Mouse (Mus musculus) embryonic facial prominence, embryonic 11.5 days (tissue): ENCODE data around the gene Top1. TPM values are rescaled to one million over a fixed set of nuclear protein-coding genes. Genes with fewer than 3 reads are reported as not detected.
"Not testable (repeated sequence)": the region's sequence is repeated elsewhere in the genome, so short reads cannot be mapped to it uniquely, and the experiment has no call there.

ENCODE experiments used
- ATAC-seq: fragments of 200-750 bp; cut with Nextera tagmentation; replicated peaks from 2 replicates; pipeline ENCODE4 v1.8.0; 2017; ENCODE audit warnings: low read depth; ENCODE audit not compliant: insufficient number of reproducible peaks, low FRiP score, low TSS enrichment
- DNase-seq: peaks from one replicate; pipeline ENCODE4 v3.0.0-alpha.2; 2015; ENCODE audit warnings: low spot score
- H3K27ac ChIP-seq: fragments of 300-500 bp; sonication (generic); replicated peaks from 2 replicates; pipeline ENCODE4 v1.5.1; 2014; ENCODE audit warnings: mild to moderate bottlenecking, low read depth, low read length, control low read depth
- H3K27me3 ChIP-seq: fragments of 300-500 bp; sonication (generic); 2 replicates; pipeline ENCODE4 v1.6.1; 2014; ENCODE audit warnings: mild to moderate bottlenecking, low read length, moderate library complexity, mixed read lengths; ENCODE audit not compliant: control insufficient read depth, insufficient read depth
- H3K36me3 ChIP-seq: fragments of 300-500 bp; sonication (generic); replicated peaks from 2 replicates; pipeline ENCODE4 v1.6.1; 2014; ENCODE audit warnings: low read depth, mild to moderate bottlenecking, low read length, moderate library complexity, mixed read lengths; ENCODE audit not compliant: control insufficient read depth, insufficient read depth
- H3K4me1 ChIP-seq: fragments of 300-500 bp; sonication (generic); 2 replicates; pipeline ENCODE4 v1.6.1; 2014; ENCODE audit warnings: low read length, mixed read lengths; ENCODE audit not compliant: control insufficient read depth, insufficient read depth
- H3K4me2 ChIP-seq: fragments of 300-500 bp; sonication (generic); 2 replicates; pipeline ENCODE4 v1.6.1; 2014; ENCODE audit warnings: low read depth, mild to moderate bottlenecking, control low read depth, low read length, moderate library complexity
- H3K4me3 ChIP-seq: fragments of 300-500 bp; sonication (generic); 2 replicates; pipeline ENCODE4 v1.5.1; 2014; ENCODE audit warnings: low read depth, low read length, control low read depth
- H3K9ac ChIP-seq: fragments of 300-500 bp; sonication (generic); replicated peaks from 2 replicates; pipeline ENCODE4 v1.6.1; 2014; ENCODE audit warnings: mild to moderate bottlenecking, control low read depth, low read length
- H3K9me3 ChIP-seq: fragments of 300-500 bp; sonication (generic); replicated peaks from 2 replicates; pipeline ENCODE4 v1.6.1; 2016; ENCODE audit warnings: mild to moderate bottlenecking, low read length, inconsistent platforms, mixed read lengths; ENCODE audit not compliant: control insufficient read depth
- WGBS: fragments of 180-500 bp; shearing (Covaris S2); extraction: QIAGEN DNeasy Blood & Tissue Kit; methylation state at CpG from one replicate; pipeline ENCODE4 v1.1.7; 2014; 5-methylcytosine and 5-hydroxymethylcytosine counted together
- polyA plus RNA-seq: library from polyadenylated mRNA; unstranded; fragments of >200 nt; fragmentation: Nextera tagmentation; extraction: Ambion mirVana; gene quantifications from 2 replicates; pipeline ENCODE4 v1.2.1, GENCODE M21; 2014

Gene Top1
- polyA plus RNA-seq, 1 experiment from 2014 or later: 113 TPM

GRCm38 (mm10) chr2:160657801-160658442, 12.2 kb downstream of the Top1 start:
- no peak for ATAC-seq
- H3K9me3 ChIP-seq: no peaks in the 10 kb centered on the region

DNA sequence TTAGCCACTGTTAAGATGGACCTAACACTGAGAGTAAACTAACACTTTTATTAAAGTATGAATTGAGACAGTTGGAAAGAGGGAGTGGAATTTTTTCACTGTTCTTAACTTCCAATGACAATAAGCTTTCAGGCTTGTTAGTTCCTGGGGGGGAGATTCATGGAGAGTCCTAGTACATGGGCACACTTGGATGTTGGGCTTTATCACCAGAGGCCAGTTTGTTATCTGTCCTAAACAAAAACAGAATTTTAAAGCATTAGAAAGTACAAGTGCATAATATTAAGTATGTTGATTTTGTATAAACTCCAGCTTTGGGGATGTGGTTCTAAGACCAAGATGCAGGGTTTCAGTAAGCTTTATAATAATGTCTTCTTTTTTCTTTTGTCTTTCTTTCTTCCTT, 13.1 kb downstream of the Top1 start:
- Histone ChIP-seq H3K27ac (no peak overlapping the region), H3K4me3 (no peak overlapping the region), H3K4me2 (no peak overlapping the region), H3K36me3 (peaks cover 3% of the 10 kb centered on the region), H3K9me3 (no peaks in the 10 kb centered on the region), H3K9ac (no peak overlapping the region), H3K4me1 (no peaks in the 10 kb centered on the region), H3K27me3 (no peaks in the 10 kb centered on the region)
- ATAC-seq (no peak), DNase-seq (no peak)

More at GRCm38 (mm10) chr2:160657801-160658442, 12.2 kb downstream of the Top1 start:
- Histone ChIP-seq H3K4me3 (no peak overlapping the region), H3K9ac (no peak overlapping the region), H3K36me3 (peaks cover 3% of the 10 kb centered on the region), H3K4me1 (no peaks in the 10 kb centered on the region), H3K27me3 (no peaks in the 10 kb centered on the region), H3K4me2 (no peak overlapping the region), H3K27ac (no peak overlapping the region)
- WGBS: 96% methylated on average over 13 of the region's 13 CpGs
- DNase-seq: no peak

- Histone ChIP-seq H3K9ac (no peak overlapping the region), H3K27me3 (no peaks in the 10 kb centered on the region), H3K4me3 (no peak overlapping the region), H3K4me1 (no peaks in the 10 kb centered on the region), H3K4me2 (no peak overlapping the region), H3K36me3 (peaks cover 3% of the 10 kb centered on the region), H3K9me3 (no peaks in the 10 kb centered on the region), H3K27ac (no peak overlapping the region)
- ATAC-seq: no peak
- DNase-seq: no peak
Observed at GRCm38 (mm10) chr2:160664421-160664820, 18.7 kb downstream of the Top1 start.

DNA sequence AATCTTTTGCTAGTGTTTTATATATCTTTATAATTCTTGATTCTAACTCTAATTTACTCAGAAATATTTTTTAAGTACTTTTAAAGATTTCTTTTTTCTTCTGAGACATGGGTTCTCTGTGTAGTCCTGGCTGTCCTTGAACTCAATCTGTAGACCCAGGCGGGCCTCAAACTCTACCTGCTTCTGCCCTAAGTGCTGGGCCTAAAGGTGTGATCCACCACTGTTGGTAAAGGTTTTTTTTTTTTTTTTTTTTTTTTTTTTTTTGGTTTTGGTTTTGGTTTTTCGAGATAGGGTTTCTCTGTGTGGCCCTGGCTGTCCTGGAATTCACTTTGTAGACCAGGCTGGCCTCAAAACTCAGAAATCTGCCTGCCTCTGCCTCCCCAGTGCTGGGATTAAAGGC, 19.3 kb downstream of the Top1 start:
- WGBS: 89% methylated on average over 2 of the region's 2 CpGs
- not testable (repeated sequence) for H3K9ac ChIP-seq, ATAC-seq, H3K4me1 ChIP-seq, DNase-seq, H3K9me3 ChIP-seq, H3K4me3 ChIP-seq, H3K36me3 ChIP-seq, H3K27me3 ChIP-seq, H3K4me2 ChIP-seq, H3K27ac ChIP-seq

- H3K4me1 ChIP-seq: no peaks in the 10 kb centered on the region
- 85% methylated on average over 4 of the region's 4 CpGs for WGBS
- ATAC-seq (no peak), DNase-seq (no peak)
- no peak overlapping the region for H3K27ac ChIP-seq
- H3K9me3 ChIP-seq: no peaks in the 10 kb centered on the region
- H3K27me3 ChIP-seq: no peaks in the 10 kb centered on the region
- H3K9ac ChIP-seq: no peak overlapping the region
- no peak overlapping the region for H3K4me3 ChIP-seq
- H3K4me2 ChIP-seq: no peak overlapping the region
- H3K36me3 ChIP-seq: no peaks in the 10 kb centered on the region
Observed at GRCm38 (mm10) chr2:160667259-160667658, 21.6 kb downstream of the Top1 start.

DNA sequence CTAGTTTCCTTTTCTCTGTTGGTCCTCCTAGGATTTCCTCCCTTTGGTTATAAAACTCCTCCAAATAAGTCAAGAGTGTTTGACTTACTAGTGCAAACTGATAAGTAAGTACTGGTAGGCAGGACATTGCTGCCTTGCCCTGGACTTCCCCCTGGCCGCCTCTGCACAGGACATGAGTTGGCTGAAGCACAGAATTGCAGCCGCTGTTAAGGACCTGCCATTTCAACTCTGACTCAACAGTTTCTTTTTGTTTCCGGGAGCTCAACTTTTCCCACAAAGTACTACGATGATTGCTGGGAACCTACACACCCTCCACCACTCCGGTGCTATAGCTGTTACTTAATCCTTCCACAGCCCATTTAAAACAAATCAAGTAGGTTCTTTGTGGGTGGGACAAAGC, 54.6 kb downstream of the Top1 start:
- Histone ChIP-seq H3K27me3 (no peaks in the 10 kb centered on the region), H3K36me3 (peaks cover 6% of the 10 kb centered on the region), H3K4me3 (no peak overlapping the region), H3K9me3 (no peaks in the 10 kb centered on the region), H3K4me2 (no peak overlapping the region), H3K27ac (no peak overlapping the region), H3K4me1 (no peaks in the 10 kb centered on the region), H3K9ac (no peak overlapping the region)
- DNase-seq (no peak), ATAC-seq (no peak)
- WGBS: 83% methylated on average over 5 of the region's 5 CpGs

DNA sequence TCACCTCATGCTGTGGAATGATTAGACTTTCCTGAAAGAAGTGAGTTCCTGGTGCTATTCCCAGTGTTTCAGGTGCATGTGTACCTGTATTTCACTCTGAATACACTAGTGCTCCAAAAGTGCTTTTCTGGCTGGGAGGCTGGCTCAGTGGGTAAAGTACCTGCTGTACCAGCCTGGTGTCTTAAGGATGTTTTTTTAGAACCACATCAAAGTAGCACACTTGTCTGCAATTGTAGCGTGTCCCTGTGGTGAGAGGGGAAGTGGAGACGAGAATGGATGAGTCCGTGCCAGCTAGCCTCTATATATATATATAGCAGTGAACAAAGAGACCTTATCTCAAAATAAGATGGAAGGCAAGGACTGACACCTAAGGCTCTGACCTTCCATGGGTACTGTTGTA, 55.9 kb downstream of the Top1 start:
- Histone ChIP-seq H3K4me3 (no peak overlapping the region), H3K4me1 (no peaks in the 10 kb centered on the region), H3K27me3 (no peaks in the 10 kb centered on the region), H3K36me3 (peaks cover 6% of the 10 kb centered on the region), H3K9me3 (no peaks in the 10 kb centered on the region), H3K27ac (no peak overlapping the region), H3K9ac (no peak overlapping the region), H3K4me2 (no peak overlapping the region)
- 89% methylated on average over 3 of the region's 3 CpGs for WGBS
- DNase-seq: no peak
- ATAC-seq: no peak

DNA sequence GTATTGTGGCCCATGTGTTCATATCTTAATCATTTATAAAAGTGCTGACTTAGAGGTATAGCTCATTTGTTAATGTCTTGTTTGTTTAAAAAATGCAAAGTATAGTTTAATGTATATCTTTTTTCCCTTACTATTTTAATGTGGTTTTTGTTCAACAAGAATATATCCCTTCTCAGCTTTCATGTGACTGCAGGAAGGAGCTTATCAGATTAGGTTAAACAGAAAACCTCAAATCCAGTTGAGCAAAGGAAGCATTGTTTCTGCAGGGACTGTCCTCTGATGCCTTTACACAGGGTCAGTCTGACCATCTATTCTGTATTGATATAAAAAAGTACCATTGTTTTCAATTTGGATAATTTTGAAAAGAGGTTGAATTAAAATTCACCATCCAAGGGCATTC, 57.1 kb downstream of the Top1 start:
- H3K27me3 ChIP-seq: no peaks in the 10 kb centered on the region
- no peak overlapping the region for H3K27ac ChIP-seq
- H3K4me3 ChIP-seq: no peak overlapping the region
- no peaks in the 10 kb centered on the region for H3K9me3 ChIP-seq
- no peak for ATAC-seq
- DNase-seq: no peak
- peaks cover 10% of the 10 kb centered on the region for H3K36me3 ChIP-seq
- H3K9ac ChIP-seq: no peak overlapping the region
- no peak overlapping the region for H3K4me2 ChIP-seq
- no peaks in the 10 kb centered on the region for H3K4me1 ChIP-seq
